Mouse (Mus musculus) neural tube, embryonic 10.5 days (tissue): Measurements from ENCODE around the gene Xbp1.
A peak's percentile ranks its signal among the peaks of the same experiment; 100 is the strongest.
"Not testable (repeated sequence)": the region's sequence is repeated elsewhere in the genome, so short reads cannot be mapped to it uniquely, and the experiment has no call there.

ENCODE experiments used
- DNase-seq: peaks from one replicate; pipeline ENCODE4 v3.0.0-alpha.2; 2017; ENCODE audit warnings: low spot score; ENCODE audit errors: extremely low spot score

Gene Xbp1

DNA sequence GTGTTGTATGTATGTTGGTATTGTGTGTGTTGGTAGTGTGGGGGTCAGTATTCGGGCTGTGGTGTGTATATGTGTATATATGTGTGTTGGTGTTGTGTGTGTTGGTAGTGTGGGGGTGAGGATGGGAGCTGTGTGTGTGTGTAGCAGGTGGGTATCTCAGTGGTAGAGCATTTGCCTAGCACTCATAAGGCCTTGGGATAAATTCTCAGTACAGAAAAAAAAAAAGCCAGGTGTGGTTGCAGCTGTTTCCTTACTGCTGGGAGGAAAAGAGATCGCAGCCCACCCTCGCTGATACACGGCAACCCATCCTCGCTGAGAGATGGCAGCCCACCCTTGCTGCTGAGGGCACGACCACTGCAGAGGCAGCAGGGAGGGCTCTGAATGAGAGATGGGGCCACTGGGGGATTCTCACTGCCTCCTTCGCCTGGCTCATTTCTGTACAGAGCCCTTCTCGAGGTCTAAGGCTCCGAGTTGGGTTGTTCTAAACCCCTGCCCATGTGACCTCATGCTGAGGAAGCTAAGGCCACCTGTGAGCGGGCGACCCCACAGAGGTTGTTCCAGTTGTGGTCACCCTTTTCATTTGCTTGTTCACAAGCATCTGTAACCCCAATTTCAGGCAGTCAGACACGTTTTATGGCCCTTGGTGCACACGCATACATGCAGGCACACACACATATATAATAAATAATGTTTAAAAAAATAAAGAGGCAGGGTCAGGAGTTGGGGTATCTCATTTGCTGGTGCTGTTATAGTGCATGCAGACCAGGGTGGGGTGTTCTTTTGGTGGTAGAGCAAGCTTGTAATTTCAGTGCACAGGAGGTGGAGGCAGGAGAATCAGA, 19.3 kb upstream of the Xbp1 start:
- no peak for DNase-seq

DNA sequence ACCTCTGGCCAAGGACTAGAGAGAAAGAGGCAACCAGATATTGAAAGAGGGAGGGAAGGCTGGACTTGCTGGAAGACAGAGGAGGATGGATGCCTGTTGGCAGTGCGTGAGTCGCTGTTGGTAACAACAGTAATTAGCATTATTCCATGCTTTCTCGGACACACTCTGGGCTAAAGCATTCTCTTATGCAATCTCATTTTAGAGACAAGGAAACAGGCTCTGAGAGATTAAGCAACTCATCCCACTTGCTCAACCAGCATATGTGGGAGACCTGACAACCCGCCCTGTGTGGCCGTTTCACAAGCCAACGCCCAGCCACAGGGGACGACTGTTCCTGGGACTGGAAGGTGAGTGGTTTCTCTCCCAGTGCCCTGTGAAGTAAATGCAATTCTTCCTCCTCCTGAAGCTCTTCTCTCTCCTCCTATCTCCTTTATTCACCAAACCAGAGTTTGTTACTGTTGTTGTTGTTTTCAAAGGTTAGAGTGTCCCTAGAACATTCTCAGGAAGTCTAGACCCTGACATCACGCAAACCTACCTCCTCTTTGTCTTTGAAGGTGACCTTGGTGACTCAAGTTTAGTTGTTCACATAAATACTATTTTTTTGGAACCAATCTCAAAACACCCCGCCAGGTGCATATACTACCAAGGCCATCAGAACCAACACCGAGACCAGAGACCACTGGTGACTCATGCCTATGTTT, 18.0 kb upstream of the Xbp1 start:
- DNase-seq = no peak

DNA sequence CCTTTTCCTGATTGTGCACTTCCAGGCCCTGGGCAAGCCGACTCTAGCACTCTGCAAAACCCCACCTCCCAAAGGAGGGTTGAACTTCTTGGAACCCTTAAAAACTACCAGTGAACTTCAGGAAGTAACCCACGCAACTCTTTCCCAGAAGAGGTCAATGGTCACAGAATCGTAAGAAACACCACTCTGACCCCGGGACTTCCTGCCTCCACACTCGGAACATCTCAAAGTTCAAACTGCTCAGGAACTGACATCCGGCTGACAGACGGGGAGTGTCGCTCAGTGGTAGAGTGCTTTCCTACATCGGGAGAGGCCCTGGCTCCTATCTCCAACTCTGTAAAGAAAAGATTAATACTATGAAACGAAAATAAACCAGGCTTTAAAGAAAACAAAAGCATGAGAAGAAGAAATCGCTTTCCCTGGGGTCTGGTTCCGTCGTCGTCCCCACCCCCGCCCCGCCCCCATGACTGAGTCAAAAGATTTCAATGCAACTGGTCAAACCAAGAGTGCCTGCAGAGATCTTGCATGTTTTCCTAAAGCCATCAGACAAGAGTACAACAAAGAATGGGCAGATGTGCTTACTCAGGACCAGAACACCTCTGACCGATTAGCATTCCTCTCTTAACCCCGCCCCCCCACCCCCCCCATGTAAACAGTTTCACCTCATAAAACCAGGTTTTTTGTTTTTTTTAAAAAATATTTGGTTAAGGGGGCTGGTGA, 14.4 kb upstream of the Xbp1 start:
- no peak for DNase-seq

DNA sequence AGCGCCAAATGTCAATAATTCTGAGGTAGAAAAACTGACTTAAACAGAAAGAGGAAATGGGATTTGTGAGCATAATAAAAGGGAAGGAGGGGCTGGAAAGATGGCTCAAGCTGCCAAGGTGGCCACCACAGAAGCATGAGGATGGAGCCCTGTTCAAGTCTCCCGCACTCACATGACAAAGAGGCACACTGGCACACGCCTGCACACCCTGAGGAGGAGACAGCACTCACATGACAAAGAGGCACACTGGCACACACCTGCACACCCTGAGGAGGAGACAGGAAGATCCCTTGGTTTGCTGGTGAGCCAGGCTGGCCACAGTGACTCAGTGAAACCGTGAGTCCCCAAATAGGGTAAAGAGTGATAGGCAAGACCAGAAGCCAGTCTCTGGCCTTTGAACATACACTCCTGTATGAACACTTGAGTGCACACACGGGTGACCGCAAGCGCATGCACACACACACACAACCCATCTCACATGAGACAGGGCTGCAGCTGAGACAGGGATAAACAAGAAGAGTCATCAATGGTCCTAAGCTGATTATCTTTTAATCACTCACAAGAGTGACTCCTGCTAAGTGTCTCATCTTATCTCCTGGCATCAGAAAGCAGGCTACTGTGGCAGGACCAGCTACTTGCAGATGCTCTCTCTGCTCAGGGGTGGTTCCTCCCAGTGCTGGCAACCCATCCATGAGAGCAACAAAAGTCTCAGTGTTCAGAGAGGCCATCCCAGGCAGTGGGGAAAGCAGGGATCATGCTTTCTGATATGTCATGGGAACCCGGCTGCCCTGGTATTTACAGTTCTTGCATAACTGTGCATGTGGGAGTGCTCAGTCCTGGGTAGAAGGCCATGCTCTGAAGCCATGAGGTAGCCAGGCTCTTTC, 11.0 kb upstream of the Xbp1 start:
- no peak for DNase-seq

DNA sequence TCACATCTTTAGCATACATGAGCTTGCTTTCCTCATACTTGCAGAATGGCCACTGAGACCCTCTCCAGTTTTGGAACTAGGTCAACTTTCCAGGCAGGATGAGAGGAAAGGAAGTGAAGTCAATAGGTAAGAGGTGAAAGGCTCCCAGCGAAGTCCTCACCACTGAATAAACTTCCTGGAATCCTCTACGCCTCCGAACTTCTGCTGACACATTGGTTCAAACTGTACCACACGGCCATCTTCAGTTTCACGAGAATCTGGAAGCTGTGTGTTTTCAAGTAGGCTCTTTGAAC, 10.4 kb upstream of the Xbp1 start:
- no peak for DNase-seq

DNA sequence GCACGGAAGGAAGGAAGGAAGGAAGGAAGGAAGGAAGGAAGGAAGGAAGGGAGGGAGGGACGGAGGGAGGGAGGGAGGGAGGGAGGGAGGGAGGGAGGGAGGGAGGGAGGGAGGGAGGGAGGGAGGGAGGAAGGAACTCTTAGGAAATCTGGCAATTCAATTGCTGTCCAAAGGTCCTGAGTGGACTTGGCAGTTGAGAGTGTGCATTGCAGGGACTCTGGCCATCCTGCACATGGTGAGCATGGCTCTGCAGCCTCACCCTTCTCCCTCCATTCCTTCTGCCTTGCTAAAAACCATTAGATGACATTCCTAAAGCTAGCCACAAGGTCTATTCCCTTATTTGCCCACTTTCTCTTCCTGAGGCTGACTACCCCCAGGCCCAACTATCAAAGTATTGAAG, 9.8 kb upstream of the Xbp1 start:
- DNase-seq = not testable (repeated sequence)

DNA sequence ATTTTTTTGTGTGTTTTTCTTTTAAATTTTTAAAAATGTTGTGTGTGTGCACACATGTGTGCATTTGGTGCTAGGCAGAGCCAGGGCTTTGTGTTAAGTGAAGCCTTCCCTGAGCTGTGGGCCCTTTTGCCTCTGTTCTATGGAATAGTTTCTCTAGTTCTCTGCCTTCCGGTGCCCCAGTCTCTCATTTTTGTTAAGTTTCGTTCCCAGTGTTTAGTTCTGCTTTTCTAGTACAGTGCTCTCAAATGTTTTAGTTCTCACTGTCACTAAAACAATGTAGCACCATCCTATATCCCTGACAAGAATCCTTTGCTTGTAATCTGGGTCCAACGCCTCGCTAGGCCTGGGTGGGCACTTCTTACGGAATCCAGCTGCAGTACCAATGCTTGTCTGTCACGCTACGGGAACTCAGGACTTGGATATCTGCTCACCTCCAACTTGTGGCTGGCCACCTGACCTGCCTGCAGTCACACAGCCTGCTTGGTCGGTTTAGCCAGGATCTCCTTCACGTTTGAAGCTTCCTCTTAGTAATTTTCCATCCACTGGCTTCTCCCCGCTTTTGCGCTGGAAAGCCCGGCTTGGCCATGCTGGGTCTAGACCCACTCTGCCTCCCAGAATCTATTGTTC, 8.2 kb upstream of the Xbp1 start:
- DNase-seq = no peak

DNA sequence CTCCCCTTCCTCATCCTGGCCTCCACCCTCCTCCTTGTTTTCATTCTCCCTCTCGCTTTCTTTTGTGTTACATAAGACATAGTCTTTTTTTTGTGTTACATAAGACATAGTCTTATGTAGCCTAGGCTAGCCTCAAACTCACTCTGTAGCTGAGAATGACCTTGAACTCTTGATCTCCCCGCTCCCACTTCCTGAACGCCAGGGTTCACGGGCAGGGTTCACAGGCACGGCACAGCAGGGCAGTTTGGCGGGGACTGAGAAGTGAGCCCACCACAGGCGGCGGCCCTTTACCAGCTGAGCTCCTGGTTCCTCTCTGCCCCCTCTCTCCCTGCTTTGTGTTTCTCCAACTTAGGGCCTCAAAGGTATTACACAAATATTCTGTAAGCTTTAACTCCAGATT, 7.5 kb upstream of the Xbp1 start:
- DNase-seq = no peak

DNA sequence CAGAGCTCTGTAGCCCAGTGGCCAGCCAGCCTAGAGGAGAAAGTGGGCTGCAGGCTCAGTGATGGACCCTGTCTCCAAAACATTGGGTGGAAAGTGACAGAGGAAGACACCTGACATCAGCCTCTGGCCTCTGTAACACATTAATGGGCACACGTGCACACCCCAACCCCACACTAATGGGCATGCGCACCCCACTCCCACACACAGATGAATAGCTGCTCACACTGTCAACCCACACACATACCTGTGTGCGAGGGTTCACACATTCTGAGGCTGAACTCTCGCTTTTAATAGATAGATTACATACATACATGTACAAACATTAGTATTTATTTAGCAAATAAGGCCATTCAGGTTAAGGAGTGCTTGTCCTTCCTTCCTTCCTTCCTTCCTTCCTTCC, 6.4 kb upstream of the Xbp1 start:
- no peak for DNase-seq

DNA sequence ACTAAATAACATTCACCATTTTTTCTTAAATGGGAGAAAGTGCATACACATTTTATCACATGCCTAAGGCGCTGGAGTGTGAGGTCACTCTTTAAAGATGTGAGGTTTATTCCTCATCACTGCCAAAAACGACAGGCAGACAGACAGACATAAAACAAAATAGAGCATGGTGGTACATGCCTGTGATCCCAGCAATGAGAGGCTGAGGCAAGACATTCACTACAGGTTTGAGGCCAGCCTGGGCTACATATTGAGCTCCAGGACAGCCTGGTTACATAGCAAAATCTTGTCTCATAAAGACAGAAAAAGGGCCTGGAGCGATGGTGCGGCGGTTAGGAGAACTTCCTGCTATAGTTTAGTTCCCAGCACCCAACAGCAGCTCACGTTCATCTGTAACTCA, 5.3 kb upstream of the Xbp1 start:
- DNase-seq = no peak

DNA sequence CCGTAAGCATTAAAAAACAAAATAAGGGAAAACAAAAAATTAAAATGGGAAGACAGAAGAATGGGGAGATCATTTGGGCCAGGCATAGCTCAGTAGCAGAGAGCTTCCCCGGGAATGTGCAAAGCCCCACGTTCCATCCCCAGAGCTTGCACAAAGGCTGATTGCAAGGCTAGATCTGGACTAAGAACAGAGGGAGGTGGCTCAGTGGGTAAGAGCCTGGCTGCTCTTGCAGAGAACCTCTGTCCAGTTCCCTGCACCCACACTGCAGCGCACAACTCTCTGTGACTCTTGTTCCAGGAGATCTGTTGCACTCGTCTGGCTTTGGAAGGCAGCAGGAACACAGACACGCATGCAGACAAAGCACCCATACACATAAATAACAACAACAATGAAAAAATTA, 4.8 kb upstream of the Xbp1 start:
- no peak for DNase-seq

DNA sequence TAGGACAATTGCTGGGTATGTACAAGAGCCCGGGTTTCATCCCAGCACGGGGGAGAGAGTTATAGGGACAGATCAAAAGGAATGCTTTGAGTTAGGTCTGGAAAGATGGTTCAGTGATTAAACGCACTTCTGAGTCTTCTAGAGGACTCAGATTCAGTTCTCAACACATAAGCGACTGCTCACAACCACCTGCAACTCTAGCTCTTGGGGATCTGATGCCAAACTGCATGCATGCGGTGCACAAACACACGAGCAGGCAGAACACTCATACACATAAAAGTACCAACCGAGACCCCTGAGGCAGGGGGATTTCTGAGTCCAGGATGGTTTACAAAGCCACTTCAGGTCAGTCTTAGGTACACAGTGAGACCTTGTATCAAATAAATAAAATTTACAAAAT, 4.3 kb upstream of the Xbp1 start:
- DNase-seq = no peak

DNA sequence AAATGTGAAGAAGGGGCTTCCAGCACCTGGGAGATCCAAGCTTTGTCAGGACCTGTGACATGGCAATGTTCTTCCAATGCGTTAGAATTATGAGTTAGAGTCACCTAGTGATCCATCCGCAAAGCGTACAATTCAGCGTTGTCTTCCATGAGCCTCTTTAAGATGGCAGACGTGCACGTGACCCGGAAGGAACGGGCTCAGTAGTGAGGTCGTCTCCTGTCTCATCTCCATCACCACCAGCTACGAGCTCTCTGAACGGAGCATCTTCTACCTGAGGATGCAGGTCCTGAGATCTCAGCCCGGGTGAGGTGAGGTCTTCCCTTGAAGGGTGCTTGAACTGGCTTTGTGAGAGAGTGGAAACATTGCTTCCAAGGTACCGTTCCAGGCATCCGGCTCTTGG, 3.8 kb upstream of the Xbp1 start:
- DNase-seq = no peak

DNA sequence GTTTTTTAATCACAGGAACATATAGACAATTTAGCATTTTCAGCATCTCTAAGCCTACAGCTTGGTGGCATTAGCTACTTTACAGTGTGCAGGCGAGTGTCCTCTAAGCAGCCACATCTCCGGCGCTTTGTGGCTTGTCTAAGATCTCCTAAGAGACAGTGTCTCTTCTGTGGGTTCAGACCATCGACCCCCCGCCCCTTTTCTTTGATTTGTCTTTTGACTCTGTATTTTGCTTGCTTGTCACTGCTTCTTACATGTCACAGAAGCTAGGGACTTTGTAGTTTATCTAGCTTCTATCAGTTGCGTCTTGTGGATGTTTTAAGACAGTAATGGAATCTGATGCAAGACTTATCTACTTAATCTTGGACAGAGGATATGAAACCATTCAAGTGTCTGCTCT, 3.1 kb upstream of the Xbp1 start:
- DNase-seq = no peak

DNA sequence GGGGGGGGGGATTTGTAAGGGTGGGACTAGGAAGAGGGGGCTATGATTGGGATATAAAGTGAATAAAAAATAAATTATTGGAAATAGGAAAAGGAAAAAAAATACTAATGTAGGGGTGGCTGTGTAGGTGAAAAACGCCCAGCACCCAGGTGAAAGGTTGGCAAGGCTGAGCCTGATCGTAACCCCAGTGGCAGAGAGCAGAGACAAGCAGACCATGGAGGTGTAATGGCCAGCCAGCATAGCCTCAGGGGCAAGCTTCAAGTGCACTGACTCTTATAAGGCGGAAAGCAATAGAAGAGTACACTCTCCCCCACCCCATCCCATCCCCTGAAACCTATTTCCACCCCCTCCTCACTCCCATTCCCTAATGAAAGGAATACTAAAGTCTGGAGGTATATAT, 778 bp upstream of the Xbp1 start:
- no peak for DNase-seq

DNA sequence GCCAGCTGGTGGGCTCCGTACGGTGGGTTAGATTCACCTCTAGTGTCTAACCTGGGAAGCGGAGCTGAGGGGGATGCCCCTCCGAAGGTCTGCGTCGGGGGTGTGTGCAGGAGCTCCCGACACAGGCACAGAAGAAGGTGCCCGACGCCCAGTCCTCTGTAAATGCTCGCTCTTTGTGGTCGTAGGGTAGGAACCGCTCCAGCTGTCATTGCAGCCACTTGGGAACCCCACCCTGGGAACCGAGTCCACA, 732 bp downstream of the Xbp1 start:
- DNase-seq = no peak

DNA sequence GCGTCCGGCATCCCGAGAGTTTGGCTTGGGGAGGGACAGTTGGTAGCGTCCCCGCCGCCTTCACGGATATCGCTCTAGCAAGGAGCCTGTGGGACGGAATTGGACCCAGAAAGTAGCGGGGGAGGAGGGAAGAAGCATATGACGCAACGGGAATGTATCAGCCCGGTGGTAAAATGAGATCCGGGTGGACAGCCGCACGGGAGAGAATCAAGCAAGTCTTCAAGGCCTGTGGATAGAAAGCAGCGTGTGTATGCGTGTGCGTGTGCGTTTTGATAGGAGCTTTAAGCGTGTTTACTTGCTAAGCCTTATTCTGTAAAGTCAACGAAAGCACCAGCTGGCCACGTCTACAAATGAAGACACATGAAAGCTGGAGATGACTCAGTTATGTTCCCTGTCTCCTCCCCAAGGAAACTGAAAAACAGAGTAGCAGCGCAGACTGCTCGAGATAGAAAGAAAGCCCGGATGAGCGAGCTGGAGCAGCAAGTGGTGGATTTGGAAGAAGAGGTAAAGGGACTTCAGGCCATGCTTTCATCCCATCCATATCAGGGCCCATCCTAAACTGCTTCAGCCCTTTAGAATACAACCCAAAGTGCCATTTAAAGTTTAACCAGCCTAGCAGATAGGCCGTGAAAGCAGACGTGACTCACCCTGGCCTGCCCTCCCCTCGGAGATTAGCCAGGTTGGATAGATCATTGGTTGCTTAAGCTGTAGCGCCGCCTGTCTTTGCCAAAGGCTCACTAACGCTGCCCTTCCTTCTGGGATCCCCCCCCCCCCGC, 1.2 kb downstream of the Xbp1 start:
- peak; percentile 73 for DNase-seq

DNA sequence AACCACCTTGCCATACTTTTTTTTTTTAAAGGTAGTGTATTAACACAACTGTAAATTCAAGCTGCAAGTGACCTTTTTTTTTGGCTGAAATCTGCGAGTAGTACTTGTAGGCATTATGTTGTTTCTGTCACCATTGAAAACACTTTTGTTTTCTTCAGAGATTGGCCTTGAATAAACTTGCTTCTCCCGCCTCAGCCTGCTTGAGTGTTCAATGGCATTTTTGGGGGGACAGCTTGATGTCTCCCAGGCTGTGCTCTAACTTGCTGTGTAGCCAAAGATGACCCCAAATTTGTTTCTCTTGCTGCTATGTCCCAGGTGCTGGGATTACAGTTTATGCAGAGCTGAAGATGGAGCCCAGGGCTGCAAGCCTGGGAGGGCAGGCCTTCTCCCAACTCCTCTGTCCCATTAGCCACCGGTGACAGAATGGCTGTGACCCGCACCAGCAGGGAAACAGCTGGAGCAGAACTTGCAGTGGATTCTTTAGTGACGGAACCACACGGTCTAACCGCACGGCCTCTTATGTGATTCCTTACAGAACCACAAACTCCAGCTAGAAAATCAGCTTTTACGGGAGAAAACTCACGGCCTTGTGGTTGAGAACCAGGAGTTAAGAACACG, 2.4 kb downstream of the Xbp1 start:
- DNase-seq = no peak

DNA sequence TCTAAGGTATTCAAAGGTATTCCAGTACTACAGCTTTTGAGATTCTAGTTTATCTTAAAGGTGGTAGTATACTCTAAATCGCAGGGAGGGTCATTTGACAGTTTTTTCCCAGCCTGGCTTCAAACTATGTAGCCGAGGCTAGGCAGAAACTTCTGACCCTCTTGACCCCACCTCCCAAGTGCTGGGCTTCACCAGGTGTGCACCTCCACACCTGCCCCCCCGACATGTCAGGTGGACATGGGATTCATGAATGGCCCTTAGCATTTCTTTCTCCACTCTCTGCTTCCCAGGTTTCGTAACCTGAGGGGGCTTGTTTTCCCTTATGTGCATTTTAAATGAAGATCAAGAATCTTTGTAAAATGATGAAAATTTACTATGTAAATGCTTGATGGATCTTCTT, 5.0 kb downstream of the Xbp1 start:
- no peak for DNase-seq
